Mouse (Mus musculus) spleen, adult 2 months (tissue): ENCODE measurements around the gene Gm20458. TPM values are rescaled to one million over a fixed set of nuclear protein-coding genes. Genes with fewer than 3 reads are reported as not detected.
A peak's percentile ranks its signal among the peaks of the same experiment; 100 is the strongest.

Source experiments
- DNase-seq, 2 experiments: peaks; one replicate each; pipeline versions ENCODE4 v3.0.0 to v3.0.0-alpha.2; 2012 to 2021; ENCODE audit warnings: low spot score in 2 of 2, low read depth in 1 of 2
- H3K27ac ChIP-seq: fragments of 200-500 bp; 2 replicates; pipeline ENCODE4 v1.5.1; 2012; ENCODE audit warnings: low read length, inconsistent platforms; ENCODE audit not compliant: insufficient read depth
- H3K27me3 ChIP-seq: fragments of 200-500 bp; 2 replicates; pipeline ENCODE4 v1.6.1; 2012; ENCODE audit warnings: mild to moderate bottlenecking, moderate library complexity, low read length, inconsistent platforms; ENCODE audit not compliant: control insufficient read depth, insufficient read depth
- H3K36me3 ChIP-seq: fragments of 200-500 bp; 2 replicates; pipeline ENCODE4 v1.6.1; 2012; ENCODE audit warnings: mild to moderate bottlenecking, low read length, inconsistent platforms; ENCODE audit not compliant: control insufficient read depth, insufficient read depth
- H3K4me1 ChIP-seq: fragments of 200-500 bp; 2 replicates; pipeline ENCODE4 v1.6.1; 2011; ENCODE audit warnings: inconsistent platforms; ENCODE audit not compliant: control insufficient read depth, insufficient read depth, insufficient read length
- H3K4me3 ChIP-seq: fragments of 200-500 bp; 2 replicates; pipeline ENCODE4 v1.5.1; 2011; ENCODE audit warnings: mild to moderate bottlenecking, inconsistent platforms; ENCODE audit not compliant: insufficient read depth, insufficient read length; ENCODE audit errors: extremely low read depth
- CTCF ChIP-seq: fragments of 200-500 bp; IDR thresholded peaks from 2 replicates; pipeline ENCODE4 v1.5.1; 2011; ENCODE audit warnings: mild to moderate bottlenecking, inconsistent platforms; ENCODE audit not compliant: insufficient read depth, insufficient read length, insufficient replicate concordance; ENCODE audit errors: extremely low read depth
- POLR2A ChIP-seq: fragments of 200-500 bp; IDR thresholded peaks from 2 replicates; pipeline ENCODE4 v1.6.1; 2011; ENCODE audit warnings: low read depth, low read length, inconsistent platforms
- WGBS: fragments of 180-500 bp; shearing (Covaris S2); methylation state at CpG from one replicate; pipeline ENCODE4 v1.1.7; 2018; 5-methylcytosine and 5-hydroxymethylcytosine counted together
- polyA plus RNA-seq: library from polyadenylated mRNA; depleted of rRNA; stranded (reverse); fragments of >200 nt; gene quantifications from 2 replicates; pipeline ENCODE4 v1.2.3, GENCODE M21; 2012

The Gm20458 gene
- polyA plus RNA-seq, 1 experiment: 17.2 TPM

DNA sequence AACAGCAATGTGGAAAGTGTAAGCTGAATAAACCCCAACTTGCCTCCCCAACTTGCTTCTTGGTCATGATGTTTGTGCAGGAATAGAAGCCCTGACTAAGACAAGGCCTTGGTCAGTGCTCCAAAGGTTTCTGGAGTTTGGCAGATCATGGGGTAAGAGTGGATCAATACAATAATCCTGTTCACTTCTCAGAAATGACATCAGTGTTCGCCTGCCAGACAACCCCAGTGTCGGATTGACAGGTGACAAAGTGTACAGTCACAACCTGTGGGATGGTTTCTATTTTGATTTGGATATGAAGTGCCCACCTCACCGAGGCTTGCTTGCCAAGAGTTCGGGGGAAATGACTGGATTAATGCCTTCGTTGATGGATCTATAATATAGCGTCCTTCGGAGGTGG, 39.5 kb upstream of the Gm20458 start:
- Histone ChIP-seq H3K4me3 (no peak overlapping the region), H3K4me1 (peaks cover 29% of the 10 kb centered on the region; the same call in 1 of the 2 replicates), H3K27ac (no peak overlapping the region), H3K27me3 (no peaks in the 10 kb centered on the region), H3K36me3 (peaks cover 5% of the 10 kb centered on the region)
- 87% methylated on average over 7 of the region's 7 CpGs for WGBS
- DNase-seq: no peak
- no peak for TF ChIP-seq POLR2A
- TF ChIP-seq CTCF: no peak

DNA sequence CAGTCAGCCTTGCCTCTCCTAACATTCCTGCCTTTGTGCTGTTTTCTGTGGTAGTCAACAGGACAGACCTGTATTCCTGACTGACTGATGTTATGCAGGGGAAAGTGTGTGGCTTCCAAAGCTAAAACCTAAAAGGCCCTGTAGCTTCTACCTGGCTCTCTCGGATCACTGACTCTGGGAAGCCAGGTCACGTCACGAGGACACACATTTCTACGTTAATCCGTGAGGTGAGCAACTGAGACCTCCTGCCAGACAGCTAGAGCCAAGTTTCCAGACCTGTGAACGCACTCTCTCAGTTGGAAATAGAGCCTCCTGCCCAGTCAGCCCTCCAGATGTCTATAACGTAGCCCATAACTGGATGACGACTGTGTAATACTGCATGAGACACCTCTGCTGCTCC, 38.8 kb upstream of the Gm20458 start:
- Histone ChIP-seq H3K27ac (peak overlapping the region; percentile 49; the same call in 1 of the 2 replicates), H3K4me1 (peaks cover 29% of the 10 kb centered on the region; the same call in 1 of the 2 replicates), H3K27me3 (no peaks in the 10 kb centered on the region), H3K4me3 (no peak overlapping the region), H3K36me3 (peaks cover 7% of the 10 kb centered on the region)
- DNase-seq: no peak
- WGBS: 65% methylated on average over 8 of the region's 8 CpGs
- TF ChIP-seq CTCF (no peak), POLR2A (no peak)

GRCm38 (mm10) chr2:164422675-164423393, 37.9 kb upstream of the Gm20458 start:
- peaks cover 15% of the 10 kb centered on the region for H3K36me3 ChIP-seq
- peak overlapping the region; percentile 95 for H3K27ac ChIP-seq
- H3K4me1 ChIP-seq: peaks cover 24% of the 10 kb centered on the region; the same call in 1 of the 2 replicates
- no peak overlapping the region for H3K4me3 ChIP-seq
- 25% methylated on average over 15 of the region's 15 CpGs for WGBS
- no peaks in the 10 kb centered on the region for H3K27me3 ChIP-seq
- peak; percentile 59 to 81 for DNase-seq
- TF ChIP-seq POLR2A (no peak), CTCF (no peak)

GRCm38 (mm10) chr2:164423464-164423863, 37.3 kb upstream of the Gm20458 start:
- no peak for TF ChIP-seq POLR2A
- no peak for TF ChIP-seq CTCF
- Histone ChIP-seq H3K27ac (peak overlapping the region; percentile 95), H3K27me3 (no peaks in the 10 kb centered on the region), H3K36me3 (peaks cover 21% of the 10 kb centered on the region), H3K4me1 (peaks cover 20% of the 10 kb centered on the region; the same call in 1 of the 2 replicates), H3K4me3 (no peak overlapping the region)
- peak in 1 of 2 experiments; percentile 44 for DNase-seq
- WGBS: 40% methylated on average over 11 of the region's 11 CpGs

GRCm38 (mm10) chr2:164424406-164424805, 36.4 kb upstream of the Gm20458 start:
- H3K27me3 ChIP-seq: no peaks in the 10 kb centered on the region
- peaks cover 18% of the 10 kb centered on the region; the same call in 1 of the 2 replicates for H3K4me1 ChIP-seq
- H3K36me3 ChIP-seq: peaks cover 30% of the 10 kb centered on the region
- TF ChIP-seq POLR2A: no peak
- TF ChIP-seq CTCF: no peak
- 0 out of 2 replicates have a peak overlapping the region, but pooled peaks have one; percentile 32 for H3K27ac ChIP-seq
- no peak for DNase-seq
- 85% methylated on average over 8 of the region's 8 CpGs for WGBS
- H3K4me3 ChIP-seq: no peak overlapping the region

DNA sequence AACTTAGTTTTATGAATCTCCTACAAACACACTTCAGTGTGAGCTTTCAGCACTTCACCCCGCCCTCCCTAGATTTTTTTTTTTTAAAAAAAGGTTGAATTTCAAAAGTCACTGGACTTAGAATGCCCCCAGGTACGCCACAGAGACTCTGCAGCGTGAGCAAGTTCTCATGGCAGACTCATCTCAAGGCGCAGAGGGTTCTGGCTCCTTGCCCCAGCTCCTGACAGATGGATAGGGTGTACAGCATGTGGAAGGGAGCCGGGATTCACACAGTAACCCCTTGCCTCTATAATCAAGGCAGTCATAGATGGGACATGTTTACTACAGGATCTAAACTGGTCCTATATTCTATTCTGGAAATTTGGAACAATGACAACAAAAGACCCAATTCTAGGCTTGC, 35.4 kb upstream of the Gm20458 start:
- WGBS: 87% methylated on average over 5 of the region's 5 CpGs
- no peak for TF ChIP-seq POLR2A
- no peak for TF ChIP-seq CTCF
- Histone ChIP-seq H3K4me1 (peaks cover 18% of the 10 kb centered on the region; the same call in 1 of the 2 replicates), H3K36me3 (peaks cover 32% of the 10 kb centered on the region), H3K4me3 (no peak overlapping the region), H3K27ac (no peak overlapping the region), H3K27me3 (no peaks in the 10 kb centered on the region)
- DNase-seq: no peak

GRCm38 (mm10) chr2:164426121-164426520, 34.6 kb upstream of the Gm20458 start:
- WGBS: 75% methylated on average over 12 of the region's 12 CpGs
- TF ChIP-seq CTCF (no peak), POLR2A (no peak)
- Histone ChIP-seq H3K27me3 (no peaks in the 10 kb centered on the region), H3K27ac (no peak overlapping the region), H3K4me3 (no peak overlapping the region), H3K4me1 (peaks cover 18% of the 10 kb centered on the region; the same call in 1 of the 2 replicates), H3K36me3 (peaks cover 33% of the 10 kb centered on the region)
- no peak for DNase-seq
